In genomic region chr14:105624387-105624786, GRCm38 (mm10) we compare ENCODE assay signal across 23 mouse cellular contexts.
"Had no signal": no experiment of that assay in that cellular context is flagged by ENCODE, and none has a peak within 500 bp of the region (broad histone marks: within the 10 kb centered on the region; RNA-seq: fewer than 3 reads in every experiment).

No protein-coding gene starts in this region.

- ATAC-seq: hindbrain, postnatal 0 days; intestine, embryonic 16.5 days; liver, embryonic 12.5 days had no signal

- DNase-seq: gastrocnemius, postnatal 14 days; gastrocnemius, postnatal 36 days; heart, adult 11 months; heart, postnatal 10 days; kidney, adult 11 months; kidney, adult 2 months; kidney, adult 9 months; kidney, postnatal 14 days; kidney, postnatal 36 days; layer of hippocampus, postnatal 36 days; left cerebral cortex, postnatal 4 days had no signal

- H3K27ac ChIP-seq: heart, embryonic 10.5 days; hindbrain, embryonic 13.5 days; hindbrain, embryonic 15.5 days; hindbrain, postnatal 0 days; kidney, embryonic 15.5 days; kidney, postnatal 0 days; limb, embryonic 13.5 days; limb, embryonic 15.5 days; liver, embryonic 12.5 days; liver, embryonic 14.5 days had no signal

- H3K4me3 ChIP-seq: heart, embryonic 10.5 days; heart, embryonic 12.5 days; hindbrain, embryonic 13.5 days; hindbrain, embryonic 15.5 days; kidney, embryonic 15.5 days; limb, embryonic 13.5 days; limb, embryonic 15.5 days; liver, embryonic 12.5 days had no signal
